Mouse (Mus musculus) adrenal gland, adult 2 months (tissue): ENCODE data around the gene Gprin1. TPM values are rescaled to one million over a fixed set of nuclear protein-coding genes. Genes with fewer than 3 reads are reported as not detected.

Experiments used
- DNase-seq: peaks from one replicate; pipeline ENCODE4 v3.0.0; 2021
- polyA plus RNA-seq: library from polyadenylated mRNA; depleted of rRNA; stranded (reverse); fragments of >200 nt; gene quantifications from 2 replicates; pipeline ENCODE4 v1.2.3, GENCODE M21; 2012
- total RNA-seq, 2 experiments: library from RNA; stranded (reverse); gene quantifications; 2 replicates each; pipeline ENCODE4 v1.2.3; 2021

Gene Gprin1
- total and polyA plus RNA-seq, 3 experiments: 1.9 to 4.3 (median 2.3) TPM

DNA sequence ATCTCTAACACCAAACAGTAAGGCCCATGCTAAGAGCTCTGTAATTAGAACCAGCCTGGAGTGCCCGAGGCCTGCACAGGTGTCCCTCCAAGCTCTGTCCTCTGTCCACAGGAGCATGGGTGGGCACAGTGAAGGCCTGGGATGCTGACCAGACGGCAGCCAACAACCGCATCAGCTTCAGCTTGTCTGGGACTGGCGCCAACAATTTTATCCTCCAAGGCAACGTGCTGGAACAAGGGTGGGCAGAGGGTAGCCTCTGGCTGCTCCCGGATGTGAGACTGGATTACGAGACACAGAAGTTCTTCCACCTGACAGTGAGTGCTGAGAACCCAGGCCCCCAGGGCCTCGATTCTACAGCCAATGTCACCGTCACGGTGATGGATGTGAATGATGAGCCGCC, 23.5 kb downstream of the Gprin1 start:
- no peak for DNase-seq

DNA sequence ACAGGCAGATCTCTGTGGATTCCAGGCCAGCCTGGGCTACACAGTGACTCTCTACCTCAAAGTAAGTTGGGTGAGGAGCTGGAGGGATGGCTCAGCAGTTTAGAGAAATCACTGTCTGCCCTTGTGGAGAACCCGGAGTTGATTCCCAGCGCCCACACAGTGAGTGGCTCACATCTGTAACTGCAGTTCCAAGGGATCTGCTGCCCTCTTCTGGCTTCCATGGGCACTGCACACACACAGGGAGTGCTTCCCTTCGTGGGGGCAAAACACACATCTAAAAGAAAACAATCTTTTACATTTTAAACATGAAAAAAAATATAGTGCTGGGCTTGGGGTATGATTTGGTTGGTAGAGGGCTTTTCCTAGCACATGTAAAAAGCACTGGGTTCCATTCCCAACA, 26.5 kb downstream of the Gprin1 start:
- DNase-seq: no peak

DNA sequence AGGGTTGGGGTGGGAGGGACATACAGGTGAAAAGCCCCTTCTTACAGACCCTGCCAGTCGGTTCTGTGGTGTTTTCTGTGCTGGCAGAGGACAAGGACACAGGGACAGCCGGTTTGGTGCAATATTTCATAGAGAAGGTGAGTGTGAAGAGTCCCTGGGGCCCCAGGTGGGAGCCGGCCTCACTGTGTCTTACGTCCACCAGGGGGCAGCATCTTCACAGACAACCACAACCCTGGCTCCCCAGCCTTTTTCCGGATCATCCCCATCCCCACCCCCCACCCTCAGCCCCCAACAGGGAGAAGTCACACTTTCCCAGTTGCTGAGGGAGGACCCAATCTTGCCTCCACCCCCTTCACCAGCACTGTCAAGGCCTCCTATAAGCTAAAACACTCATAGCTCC, 32.8 kb downstream of the Gprin1 start:
- DNase-seq: no peak

DNA sequence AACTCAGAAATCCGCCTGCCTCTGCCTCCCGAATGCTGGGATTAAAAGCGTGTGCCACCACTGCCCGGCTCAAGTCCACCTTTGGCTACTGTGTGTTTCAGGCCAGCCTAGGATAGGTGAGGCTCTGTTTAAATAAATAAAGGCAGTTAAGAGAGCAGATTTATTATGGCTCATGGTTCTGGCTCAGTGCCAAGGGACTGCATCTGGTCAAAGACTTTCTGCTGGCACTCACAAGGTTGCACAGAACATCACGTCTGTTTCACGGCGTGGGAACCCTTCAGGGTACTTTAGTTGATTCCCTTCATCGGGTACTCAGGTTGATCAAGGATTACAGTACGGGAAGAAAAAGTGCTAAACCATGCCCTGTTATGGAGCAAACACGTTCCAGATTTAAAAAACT, 34.7 kb downstream of the Gprin1 start:
- no peak for DNase-seq

DNA sequence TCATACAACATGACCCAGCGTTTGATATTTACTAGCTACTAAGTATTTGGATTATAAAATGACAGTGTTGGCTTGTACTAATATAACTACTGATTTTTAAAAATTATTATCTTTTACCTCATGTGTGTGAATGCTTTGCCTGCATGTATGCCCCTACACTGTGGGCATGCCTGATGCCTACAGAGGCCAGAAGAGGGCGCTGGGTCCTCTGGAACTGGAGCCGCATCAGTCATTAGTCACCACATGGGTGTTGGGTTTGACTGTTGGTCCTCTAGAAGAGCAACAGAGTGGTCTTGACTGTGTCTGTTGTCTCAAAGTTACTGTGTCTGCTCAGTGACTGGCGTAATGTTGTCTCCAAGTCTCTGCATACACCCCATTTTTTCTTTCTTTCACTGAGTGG, 35.3 kb downstream of the Gprin1 start:
- DNase-seq: no peak

DNA sequence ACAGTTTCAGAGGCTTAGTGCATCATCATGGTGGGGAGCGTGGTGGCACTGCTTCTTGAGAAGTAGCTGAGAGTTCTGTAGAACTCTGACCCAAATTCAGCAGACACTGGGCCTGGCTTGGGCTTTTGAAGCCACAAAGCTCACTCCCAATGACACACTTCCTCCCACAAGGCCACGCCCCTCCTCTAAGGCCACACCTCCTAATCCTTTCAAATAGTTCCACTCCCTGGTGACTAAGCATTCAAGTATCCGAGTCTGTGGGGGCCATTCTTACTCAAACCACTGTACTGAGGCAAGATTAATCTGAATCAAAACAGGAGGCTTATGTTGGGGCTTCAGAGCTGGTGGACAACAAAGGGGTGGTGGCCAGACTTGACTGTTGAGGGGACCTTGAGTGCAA, 38.8 kb downstream of the Gprin1 start:
- DNase-seq: no peak

DNA sequence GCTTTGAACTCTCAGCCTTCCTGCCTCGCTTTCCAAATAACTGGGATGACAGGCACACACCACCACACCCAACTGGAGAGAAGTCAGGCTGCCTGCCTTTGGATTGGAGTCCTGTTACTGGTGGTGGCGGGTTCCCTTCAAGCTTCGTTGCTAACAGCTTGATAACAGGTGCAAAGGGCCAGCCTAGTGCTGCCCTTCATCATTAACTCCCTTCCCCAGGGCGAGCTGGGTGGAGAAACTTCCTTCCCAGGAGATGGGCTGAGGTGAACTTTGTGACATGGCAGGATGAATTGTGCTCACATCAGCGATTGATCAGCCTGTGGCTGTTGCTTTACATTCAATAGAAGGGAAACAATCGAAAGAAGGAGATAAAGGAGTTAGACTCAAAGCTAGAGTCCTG, 44.8 kb downstream of the Gprin1 start:
- no peak for DNase-seq

DNA sequence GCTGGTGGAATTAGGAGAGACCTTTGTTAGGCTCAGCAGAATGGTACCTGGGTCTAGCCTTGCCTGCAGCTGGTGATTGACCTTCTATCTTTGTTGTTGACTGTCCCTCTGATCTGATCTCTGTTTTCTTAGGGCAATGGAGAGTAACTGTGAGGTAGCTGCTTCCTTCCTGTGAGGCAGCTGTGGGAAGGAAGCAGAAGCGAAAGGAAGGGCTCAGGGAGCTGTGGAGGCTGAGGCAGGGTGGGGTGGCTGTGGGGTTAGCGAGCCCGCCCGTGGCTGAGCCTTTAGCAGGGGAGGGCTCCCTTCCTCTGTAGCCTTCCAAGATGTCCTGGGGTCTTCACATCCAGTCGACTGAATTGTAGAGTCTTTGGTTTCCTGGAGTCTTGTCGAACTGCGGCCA, 47.2 kb downstream of the Gprin1 start:
- DNase-seq: no peak

DNA sequence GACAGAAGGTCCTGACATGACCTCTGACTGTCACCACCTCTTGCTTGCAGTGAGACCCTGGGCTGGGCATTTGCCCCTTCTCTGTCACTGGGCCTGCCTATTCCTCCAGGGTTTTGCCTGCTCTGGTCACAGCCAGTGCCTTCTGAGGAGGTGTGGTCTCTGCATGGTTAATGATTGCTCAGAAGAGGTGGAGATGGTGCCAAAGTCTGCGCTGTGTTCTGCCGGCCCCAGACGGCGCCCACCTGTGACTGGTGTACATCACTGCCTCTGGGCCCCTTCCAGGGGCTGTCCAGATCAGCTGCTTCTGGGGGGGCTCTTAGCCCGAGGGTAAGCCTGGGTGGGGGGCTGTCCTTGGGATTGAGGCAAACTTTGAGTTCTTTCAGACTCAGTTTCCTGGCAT, 48.4 kb downstream of the Gprin1 start, which contains the start of gene Cdhr2:
Cdhr2 (plus strand) TSS at position 219 of the 400 bp plus-strand sequence.
- no peak for DNase-seq

DNA sequence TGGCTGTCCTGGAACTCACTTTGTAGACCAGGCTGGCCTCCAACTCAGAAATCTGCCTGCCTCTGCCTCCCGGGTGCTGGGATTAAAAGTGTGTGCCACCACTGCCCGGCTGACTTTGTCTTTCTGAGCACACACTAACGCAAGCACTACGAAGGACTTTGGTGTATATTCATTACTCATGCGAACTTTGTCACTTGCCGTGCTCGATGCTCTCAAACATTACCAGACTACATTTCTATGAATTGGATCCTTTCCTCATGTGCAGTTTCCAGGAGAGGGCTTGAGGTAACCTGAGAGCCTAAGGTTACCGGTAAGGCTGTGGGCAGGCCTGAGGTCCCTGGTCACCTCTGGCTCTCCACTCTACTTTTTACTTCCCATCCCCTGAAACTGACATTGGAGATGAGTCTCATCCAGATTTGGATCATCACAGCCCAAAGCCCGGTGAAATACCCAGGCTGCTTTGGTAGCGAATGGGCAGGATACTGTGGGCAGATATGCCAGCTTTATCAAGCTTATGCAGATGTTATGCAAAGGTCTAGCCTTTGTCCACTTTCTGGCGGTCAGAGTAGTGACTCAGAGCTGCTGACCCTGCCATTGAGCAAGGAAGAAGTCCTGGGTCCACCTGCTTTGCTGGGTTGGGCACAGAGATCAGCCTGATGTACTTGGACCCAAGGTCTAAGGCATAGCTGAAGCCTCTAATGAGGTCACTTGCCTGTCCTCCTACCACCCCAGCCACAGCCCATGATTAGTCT, 54.0 kb downstream of the Gprin1 start:
- DNase-seq: no peak

DNA sequence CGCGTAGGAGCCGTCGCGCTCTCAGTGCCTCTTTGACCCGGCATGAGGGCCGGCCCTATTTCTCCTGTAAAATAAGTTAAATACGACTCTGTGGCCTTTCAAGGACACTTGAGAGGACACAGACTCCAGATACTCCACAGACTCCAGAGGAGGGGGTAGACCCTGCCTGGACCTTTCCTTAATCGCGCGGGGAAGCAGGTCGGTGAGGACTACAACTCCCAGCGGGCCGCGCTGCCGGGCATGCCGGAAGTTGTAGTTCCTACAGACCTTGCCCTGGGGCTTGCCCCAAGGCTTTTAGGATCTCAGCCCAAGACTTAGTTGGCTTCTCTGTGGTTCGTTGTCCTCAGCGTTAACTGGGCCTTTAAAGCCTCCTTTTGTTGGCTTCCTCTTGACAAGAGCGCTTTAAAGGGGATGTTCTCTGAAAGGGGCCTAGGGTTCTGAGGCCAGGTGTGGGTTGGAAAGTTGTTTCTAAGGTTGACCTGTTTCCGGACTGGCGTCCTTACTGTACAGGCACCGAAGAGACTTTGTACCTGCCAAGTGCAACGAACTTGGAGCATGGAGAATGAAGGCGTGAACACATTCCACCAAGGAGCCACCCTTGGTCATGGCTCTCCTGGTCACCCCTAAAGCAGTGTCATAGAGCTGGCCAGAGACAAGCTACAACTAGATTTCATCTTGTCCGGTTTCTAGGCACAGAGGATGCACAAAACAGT, 55.2 kb downstream of the Gprin1 start:
- peak; percentile 93 for DNase-seq

DNA sequence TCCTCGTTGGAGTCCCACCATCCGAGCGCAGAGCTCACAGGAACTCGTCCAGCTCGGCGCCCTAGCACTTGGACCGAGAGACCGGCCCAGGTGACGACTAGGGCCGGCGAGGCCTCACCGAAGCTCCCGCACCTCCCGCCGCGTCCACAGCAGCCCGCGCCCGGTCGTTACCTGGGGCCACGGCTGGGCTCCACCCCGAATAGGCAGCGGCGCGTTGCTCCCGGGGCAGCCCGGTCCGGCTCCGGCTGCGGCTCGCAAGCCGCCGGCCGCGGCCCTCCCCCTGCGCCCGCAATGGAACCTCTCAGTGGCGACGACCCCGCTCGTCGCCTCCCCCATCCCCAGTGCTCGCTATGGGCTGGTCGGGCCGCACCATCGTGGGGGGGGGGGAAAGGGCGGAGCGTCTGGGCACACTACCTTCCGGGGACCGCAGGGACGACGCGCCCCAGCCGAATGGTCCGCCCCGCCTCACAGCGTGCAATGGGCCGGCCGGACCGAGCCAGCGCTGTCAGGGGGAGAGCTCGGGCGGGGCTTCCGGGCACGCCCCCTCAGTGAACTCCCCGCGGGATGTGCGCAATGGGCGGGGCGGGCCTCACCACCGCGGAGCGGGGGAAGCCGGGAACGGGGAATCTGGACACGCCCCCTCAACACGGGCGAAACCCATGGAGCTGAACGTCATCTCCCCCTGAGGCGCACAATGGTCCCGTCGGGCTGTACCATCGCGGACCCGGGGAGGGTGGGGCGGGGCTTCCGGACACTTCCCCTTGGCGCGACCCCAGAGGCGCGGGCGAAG, 55.9 kb downstream of the Gprin1 start, which contains the start of gene Rnf44:
Rnf44 (minus strand) TSS at position 350 of the 790 bp plus-strand sequence.
- peak; percentile 100 for DNase-seq

DNA sequence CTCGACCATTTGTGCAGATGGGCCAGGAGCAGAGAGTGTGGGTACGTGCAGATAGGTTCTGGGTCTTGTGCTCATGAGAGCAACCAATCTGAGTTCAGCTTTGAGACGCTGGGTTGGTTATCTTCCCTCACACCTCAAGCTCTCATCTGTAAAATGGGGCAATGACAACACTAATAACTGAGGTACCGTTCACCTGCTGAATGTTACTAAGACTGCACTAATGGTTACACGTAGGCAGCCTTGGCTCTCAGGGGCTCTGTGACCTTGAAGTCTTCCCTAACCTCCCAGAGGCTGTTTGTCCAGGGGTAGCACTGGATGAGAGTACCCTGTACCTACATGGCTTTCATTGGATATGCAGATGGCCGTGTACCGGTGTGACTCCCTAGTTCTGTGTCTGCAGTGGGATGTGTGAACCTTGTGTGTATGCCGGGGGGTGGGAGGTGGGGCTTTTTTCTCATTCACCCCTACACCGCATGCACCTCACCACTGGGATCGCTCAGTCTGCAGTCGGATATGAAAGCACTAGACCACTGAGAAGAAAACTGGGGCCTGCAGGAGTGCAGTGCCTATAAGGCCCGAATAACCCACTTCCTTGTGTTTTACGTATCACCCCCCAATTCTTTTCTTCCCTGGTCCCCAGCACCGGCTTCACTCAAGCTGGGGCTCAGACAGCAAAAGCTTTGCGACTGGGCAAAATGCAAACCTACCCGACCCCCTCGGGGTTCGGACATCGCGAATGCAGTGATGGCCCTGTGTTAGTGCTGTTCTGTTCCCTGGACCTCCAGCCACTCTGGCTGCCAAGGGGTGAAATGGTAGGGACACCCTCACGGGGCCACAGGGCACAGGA, 56.7 kb downstream of the Gprin1 start:
- DNase-seq: peak; percentile 17

DNA sequence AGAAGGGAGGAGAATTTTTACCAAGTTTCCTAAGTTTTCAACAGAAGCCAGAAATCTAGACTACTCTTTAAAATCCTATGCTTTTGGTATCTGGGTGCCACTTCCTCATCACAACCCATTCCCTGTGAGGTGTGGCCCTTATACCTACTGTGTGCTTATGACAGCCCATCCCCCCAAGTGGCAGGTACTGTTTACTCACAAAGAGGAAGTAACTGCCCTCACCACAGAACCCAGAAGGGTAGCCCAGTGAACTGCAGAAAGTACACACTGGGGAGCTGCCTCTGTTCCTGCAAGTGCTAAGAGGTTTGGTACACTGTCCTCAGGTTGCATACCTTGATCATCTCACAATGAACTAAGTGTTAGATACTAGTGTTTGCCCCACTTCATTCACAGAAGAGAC, 57.9 kb downstream of the Gprin1 start:
- no peak for DNase-seq

DNA sequence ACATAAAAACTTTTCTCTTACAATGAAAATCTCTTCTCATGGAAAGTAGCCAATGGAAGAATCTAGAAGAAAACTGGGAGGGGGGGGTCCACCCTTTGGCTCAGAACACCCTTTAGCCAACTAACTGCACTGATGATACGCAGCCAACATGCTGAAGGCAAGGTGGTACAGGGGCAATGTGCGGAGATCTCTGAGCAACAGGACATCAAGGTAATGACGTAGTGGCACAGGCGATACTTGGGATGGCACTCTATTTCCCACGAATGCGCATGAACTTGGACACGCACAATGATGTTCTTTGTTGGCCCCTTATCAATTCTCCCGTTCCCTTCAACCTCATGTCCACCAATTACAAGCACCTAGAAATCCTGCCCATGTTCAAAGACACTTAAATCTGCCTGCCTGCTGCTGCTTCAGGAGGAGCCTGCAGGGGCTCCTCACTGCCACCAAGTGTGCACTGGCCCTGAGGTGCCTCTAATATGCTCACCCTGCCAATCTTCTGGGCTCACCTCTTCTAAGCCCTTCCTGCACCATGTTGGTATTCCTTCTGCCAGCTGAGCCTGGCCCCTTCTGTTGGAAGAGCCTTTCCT, 59.4 kb downstream of the Gprin1 start:
- DNase-seq: no peak

DNA sequence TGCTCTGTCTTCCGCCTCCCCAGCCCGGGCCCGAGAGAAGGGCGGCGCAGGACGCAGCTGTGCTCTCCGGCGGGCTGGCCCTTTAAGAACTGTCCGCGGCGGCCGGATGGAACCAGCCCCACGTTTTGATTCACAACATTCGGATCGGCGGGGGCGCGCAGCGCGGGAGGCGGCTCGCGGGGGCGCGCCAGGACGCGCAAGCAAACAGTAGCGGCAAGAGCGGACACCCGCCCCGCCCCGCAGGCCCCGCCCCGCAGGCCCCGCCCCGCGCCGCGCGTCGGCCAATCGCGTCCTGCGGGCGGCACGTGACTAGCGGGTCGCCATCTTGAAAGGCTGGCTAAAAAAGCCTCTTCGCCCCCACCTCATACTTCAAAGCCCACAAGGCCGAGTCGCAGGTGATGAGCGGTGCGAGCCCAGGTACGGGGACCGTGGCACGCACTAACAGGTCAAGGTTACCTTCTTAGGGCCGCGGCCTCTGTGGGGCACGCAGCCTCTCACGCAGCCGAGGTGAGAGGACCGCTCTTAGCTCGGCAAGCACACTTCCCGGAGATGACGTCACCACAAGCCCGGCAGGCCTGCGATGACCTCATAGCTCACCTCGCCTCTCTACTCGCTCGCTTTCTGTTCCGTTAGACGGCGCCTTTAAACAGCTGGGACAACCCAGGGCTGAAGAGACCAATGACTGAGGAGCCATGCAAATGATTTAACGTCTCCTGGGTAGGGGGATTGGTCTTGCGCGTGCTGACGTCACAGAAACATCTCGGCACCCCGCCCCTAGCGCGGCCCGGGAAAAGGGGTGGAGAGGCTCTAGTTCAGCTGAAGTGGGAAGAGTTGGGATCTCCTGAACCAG, 61.9 kb downstream of the Gprin1 start:
- DNase-seq: peak; percentile 98

DNA sequence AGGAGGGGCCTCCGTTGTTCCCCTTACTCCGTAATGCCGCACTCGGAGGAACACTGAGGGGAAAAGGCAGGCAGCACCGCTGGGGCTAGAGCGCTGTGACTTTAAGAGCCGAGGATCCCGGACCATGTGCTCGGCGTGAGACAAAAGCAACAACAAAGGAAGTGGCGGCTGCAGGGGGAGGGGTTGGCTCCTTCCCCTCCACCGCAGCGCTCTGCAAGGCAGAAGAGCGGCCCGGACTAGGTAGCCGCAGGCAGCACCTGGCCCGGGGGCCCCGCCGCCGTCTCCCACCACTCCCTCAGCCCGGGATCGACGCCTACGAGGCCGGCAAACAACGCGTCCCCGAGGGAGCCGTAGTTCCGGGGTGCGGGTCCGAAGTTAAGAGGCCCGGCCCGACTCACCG, 62.6 kb downstream of the Gprin1 start:
- DNase-seq: peak; percentile 89
